Mouse (Mus musculus) hindbrain, embryonic 11.5 days (tissue): ENCODE measurements at regions not wholly inside any gene's neighbourhood (a gene's known extent, or its start where the extent isn't known, plus 50 kb on each side); places are given as distances from the start of the nearest gene placed in this dataset.
A peak's percentile ranks its signal among the peaks of the same experiment; 100 is the strongest.

ENCODE experiments used
- ATAC-seq: fragments of 200-750 bp; cut with Nextera tagmentation; 2 replicates; pipeline ENCODE4 v1.8.0; 2017; ENCODE audit warnings: mild to moderate bottlenecking, moderate TSS enrichment, moderate library complexity; ENCODE audit not compliant: low FRiP score
- DNase-seq: peaks from one replicate; pipeline ENCODE4 v3.0.0-alpha.2; 2015; ENCODE audit warnings: low spot score
- H3K27ac ChIP-seq: fragments of 300-500 bp; sonication (generic); 2 replicates; pipeline ENCODE4 v1.5.1; 2014; ENCODE audit warnings: mild to moderate bottlenecking, low read depth, low read length
- H3K27me3 ChIP-seq: fragments of 300-500 bp; sonication (generic); 2 replicates; pipeline ENCODE4 v1.6.1; 2014; ENCODE audit warnings: mild to moderate bottlenecking, low read length, moderate library complexity, mixed read lengths; ENCODE audit not compliant: control insufficient read depth, insufficient read depth
- H3K36me3 ChIP-seq: fragments of 300-500 bp; sonication (generic); 2 replicates; pipeline ENCODE4 v1.6.1; 2014; ENCODE audit warnings: mild to moderate bottlenecking, low read length, moderate library complexity, mixed read lengths; ENCODE audit not compliant: control insufficient read depth, insufficient read depth
- H3K4me1 ChIP-seq: fragments of 300-500 bp; sonication (generic); replicated peaks from 2 replicates; pipeline ENCODE4 v1.6.1; 2014; ENCODE audit warnings: low read length, mixed read lengths; ENCODE audit not compliant: control insufficient read depth, insufficient read depth
- H3K4me2 ChIP-seq: fragments of 300-500 bp; sonication (generic); replicated peaks from 2 replicates; pipeline ENCODE4 v1.6.1; 2014; ENCODE audit warnings: mild to moderate bottlenecking, low read depth, low read length
- H3K4me3 ChIP-seq: fragments of 300-500 bp; sonication (generic); 2 replicates; pipeline ENCODE4 v1.5.1; 2014; ENCODE audit warnings: low read depth, low read length
- H3K9ac ChIP-seq: fragments of 300-500 bp; sonication (generic); 2 replicates; pipeline ENCODE4 v1.6.1; 2014; ENCODE audit warnings: low read depth, low read length
- H3K9me3 ChIP-seq: fragments of 300-500 bp; sonication (generic); 2 replicates; pipeline ENCODE4 v1.6.1; 2016; ENCODE audit warnings: low read length; ENCODE audit not compliant: control insufficient read depth
- WGBS: fragments of 180-500 bp; shearing (Covaris S2); extraction: QIAGEN DNeasy Blood & Tissue Kit; methylation state at CpG from one replicate; pipeline ENCODE4 v1.1.7; 2014; 5-methylcytosine and 5-hydroxymethylcytosine counted together

DNA sequence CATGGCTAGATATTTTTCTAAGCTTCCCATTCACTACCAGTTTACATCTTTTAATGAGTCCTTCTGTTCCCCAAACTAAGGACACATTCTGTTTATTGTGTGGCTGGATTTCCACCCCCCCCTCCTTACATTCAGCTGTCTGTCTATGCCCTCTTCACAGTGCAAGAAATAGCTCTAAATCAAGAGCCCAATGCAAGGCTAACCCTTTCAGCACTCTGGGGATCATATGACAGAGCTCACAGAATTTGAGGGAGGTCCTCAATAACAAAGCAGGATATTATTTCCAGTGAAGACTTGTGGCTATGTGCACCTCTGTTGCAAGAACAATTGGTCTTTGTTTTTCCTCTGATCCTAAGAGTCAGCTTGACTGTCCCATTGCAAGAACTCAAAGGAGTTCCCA, 874.1 kb upstream of the Gje1 start:
- peak; percentile 89 for ATAC-seq
- no peaks in the 10 kb centered on the region for H3K27me3 ChIP-seq

GRCm38 (mm10) chr10:15586081-15586480, 868.1 kb upstream of the Gje1 start:
- Histone ChIP-seq H3K4me3 (no peak overlapping the region), H3K36me3 (no peaks in the 10 kb centered on the region), H3K9me3 (no peaks in the 10 kb centered on the region), H3K27me3 (no peaks in the 10 kb centered on the region), H3K9ac (no peak overlapping the region), H3K4me1 (no peaks in the 10 kb centered on the region), H3K4me2 (no peak overlapping the region), H3K27ac (no peak overlapping the region)
- WGBS: 77% methylated on average over 6 of the region's 6 CpGs
- no peak for DNase-seq
- no peak for ATAC-seq

More for the DNA sequence above, 874.1 kb upstream of the Gje1 start:
- DNase-seq: peak; percentile 10
- Histone ChIP-seq H3K9ac (no peak overlapping the region), H3K4me1 (no peaks in the 10 kb centered on the region), H3K9me3 (no peaks in the 10 kb centered on the region), H3K27ac (no peak overlapping the region), H3K36me3 (no peaks in the 10 kb centered on the region), H3K4me3 (no peak overlapping the region), H3K4me2 (no peak overlapping the region)

DNA sequence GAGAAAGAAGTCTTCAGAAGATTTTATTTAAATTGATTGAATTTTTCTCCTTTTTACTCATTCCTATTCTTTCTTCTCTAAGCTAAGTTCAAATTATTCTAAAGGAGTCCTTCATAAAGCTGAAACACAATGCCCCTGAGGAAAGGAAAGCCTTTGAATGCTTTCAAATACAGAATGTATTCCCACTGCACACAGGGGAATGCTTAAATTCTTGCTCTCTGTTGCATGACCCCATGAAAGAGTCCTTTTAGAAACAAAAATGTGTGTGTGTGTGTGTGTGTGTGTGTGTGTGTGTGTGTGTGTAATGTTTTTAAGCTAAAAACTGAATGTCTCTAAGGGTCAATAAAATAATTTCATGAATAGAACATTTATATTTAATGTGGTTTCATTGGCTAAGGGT, 846.1 kb upstream of the Gje1 start:
- H3K36me3 ChIP-seq: no peaks in the 10 kb centered on the region
- H3K4me1 ChIP-seq: no peaks in the 10 kb centered on the region
- ATAC-seq (no peak), DNase-seq (peak; percentile 7)
- no peaks in the 10 kb centered on the region for H3K9me3 ChIP-seq
- H3K9ac ChIP-seq: no peak overlapping the region
- no peak overlapping the region for H3K4me2 ChIP-seq
- H3K4me3 ChIP-seq: no peak overlapping the region
- H3K27me3 ChIP-seq: no peaks in the 10 kb centered on the region
- no peak overlapping the region for H3K27ac ChIP-seq

DNA sequence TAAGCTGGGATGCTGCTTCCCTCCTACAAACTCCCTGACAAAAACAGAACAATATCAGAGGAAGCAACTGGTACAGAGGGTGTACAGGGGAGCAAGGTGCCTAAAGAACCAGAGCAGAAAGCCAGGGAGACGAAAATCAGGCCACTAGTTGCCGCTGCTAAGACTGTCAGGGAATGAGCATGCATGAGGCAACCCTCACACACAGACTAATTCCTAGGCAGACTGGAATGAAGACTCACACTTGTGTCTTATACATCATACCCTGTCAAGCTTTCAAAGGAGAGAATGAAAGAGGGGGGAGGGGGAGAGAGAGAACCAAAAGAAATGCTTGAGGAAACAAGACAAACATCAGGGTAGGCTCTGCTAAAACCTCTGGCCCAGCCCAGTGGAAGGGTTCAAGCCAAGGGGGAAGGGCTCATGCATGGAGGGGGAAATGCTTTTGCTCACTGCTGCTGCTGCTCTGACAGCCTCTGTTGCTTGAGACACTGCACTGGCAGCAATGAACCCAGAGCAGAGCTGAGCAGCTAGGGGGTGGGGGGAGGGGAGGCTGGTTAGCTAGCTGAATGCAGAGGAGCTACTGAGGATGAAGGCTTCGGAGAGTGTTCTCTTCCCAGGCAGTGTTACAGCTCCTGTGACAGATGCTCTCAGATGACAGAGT, 835.5 kb upstream of the Gje1 start:
- Histone ChIP-seq H3K4me2 (no peak overlapping the region), H3K27me3 (no peaks in the 10 kb centered on the region), H3K36me3 (no peaks in the 10 kb centered on the region), H3K9me3 (no peaks in the 10 kb centered on the region), H3K27ac (no peak overlapping the region), H3K4me3 (no peak overlapping the region), H3K9ac (no peak overlapping the region), H3K4me1 (no peaks in the 10 kb centered on the region)
- ATAC-seq (peak; percentile 81), DNase-seq (peak; percentile 9)
- 30% methylated on average over 3 of the region's 3 CpGs for WGBS

- no peaks in the 10 kb centered on the region for H3K36me3 ChIP-seq
- H3K9ac ChIP-seq: no peak overlapping the region
- no peaks in the 10 kb centered on the region for H3K4me1 ChIP-seq
- DNase-seq: peak; percentile 6
- H3K4me2 ChIP-seq: no peak overlapping the region
- H3K9me3 ChIP-seq: no peaks in the 10 kb centered on the region
- no peak overlapping the region for H3K27ac ChIP-seq
- no peak overlapping the region for H3K4me3 ChIP-seq
- H3K27me3 ChIP-seq: no peaks in the 10 kb centered on the region
- WGBS: 36% methylated on average over 2 of the region's 2 CpGs
- ATAC-seq: peak; percentile 69; the same call in 1 of the 2 replicates
These were observed 823.9 kb upstream of the Gje1 start for GRCm38 (mm10) chr10:15541797-15542350.

- WGBS: 85% methylated on average over 4 of the region's 4 CpGs
- H3K4me2 ChIP-seq: no peak overlapping the region
- DNase-seq (no peak), ATAC-seq (no peak)
- no peak overlapping the region for H3K27ac ChIP-seq
- no peaks in the 10 kb centered on the region for H3K27me3 ChIP-seq
- H3K4me1 ChIP-seq: no peaks in the 10 kb centered on the region
- no peak overlapping the region for H3K9ac ChIP-seq
- H3K36me3 ChIP-seq: no peaks in the 10 kb centered on the region
- H3K9me3 ChIP-seq: no peaks in the 10 kb centered on the region
- H3K4me3 ChIP-seq: no peak overlapping the region
These were observed 822.9 kb upstream of the Gje1 start for GRCm38 (mm10) chr10:15540780-15541426.

- WGBS: 88% methylated on average over 2 of the region's 2 CpGs
- ATAC-seq (no peak), DNase-seq (no peak)
- no peaks in the 10 kb centered on the region for H3K9me3 ChIP-seq
- H3K9ac ChIP-seq: no peak overlapping the region
- H3K4me1 ChIP-seq: no peaks in the 10 kb centered on the region
- H3K27me3 ChIP-seq: no peaks in the 10 kb centered on the region
- no peak overlapping the region for H3K4me2 ChIP-seq
- no peak overlapping the region for H3K4me3 ChIP-seq
- no peaks in the 10 kb centered on the region for H3K36me3 ChIP-seq
- no peak overlapping the region for H3K27ac ChIP-seq
These were observed 818.0 kb upstream of the Gje1 start for GRCm38 (mm10) chr10:15536053-15536452.

- Histone ChIP-seq H3K27ac (no peak overlapping the region), H3K9me3 (no peaks in the 10 kb centered on the region), H3K9ac (no peak overlapping the region), H3K4me1 (no peaks in the 10 kb centered on the region), H3K36me3 (no peaks in the 10 kb centered on the region), H3K27me3 (no peaks in the 10 kb centered on the region), H3K4me2 (no peak overlapping the region), H3K4me3 (no peak overlapping the region)
- ATAC-seq (no peak), DNase-seq (no peak)
- 93% methylated on average over 2 of the region's 2 CpGs for WGBS
These were observed 769.4 kb upstream of the Gje1 start for GRCm38 (mm10) chr10:15487367-15487766.

- 92% methylated on average over 2 of the region's 2 CpGs for WGBS
- H3K4me1 ChIP-seq: no peaks in the 10 kb centered on the region
- H3K4me3 ChIP-seq: no peak overlapping the region
- no peaks in the 10 kb centered on the region for H3K36me3 ChIP-seq
- H3K9me3 ChIP-seq: no peaks in the 10 kb centered on the region
- no peak overlapping the region for H3K4me2 ChIP-seq
- DNase-seq: no peak
- no peaks in the 10 kb centered on the region for H3K27me3 ChIP-seq
- H3K27ac ChIP-seq: no peak overlapping the region
- no peak for ATAC-seq
- no peak overlapping the region for H3K9ac ChIP-seq
These were observed 725.3 kb upstream of the Gje1 start for GRCm38 (mm10) chr10:15443281-15443680.
